Mouse (Mus musculus): ENCODE data around the gene Gm6657.

DNA sequence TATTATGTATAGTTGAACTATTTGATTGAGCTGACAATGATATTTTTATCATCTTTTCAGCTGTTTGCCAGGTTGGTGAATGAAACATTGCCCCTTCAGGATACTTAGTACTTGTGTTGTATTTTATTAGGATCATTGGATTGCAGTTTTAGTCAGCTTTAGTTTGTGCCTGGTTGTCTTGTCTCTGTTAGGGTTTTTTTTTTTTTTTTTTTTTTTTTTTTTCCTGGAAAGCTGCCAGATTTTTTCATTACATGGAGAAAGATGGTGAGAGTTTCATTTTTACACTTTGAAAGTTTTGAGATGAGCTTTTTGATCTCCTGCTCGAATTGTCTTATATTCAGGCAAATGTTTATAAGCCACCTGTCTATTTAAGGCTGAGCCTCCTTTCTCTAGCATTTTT is 54.3 kb downstream of the Gm6657 start:
- no peak for TF ChIP-seq CTCF (IDR thresholded peaks at IDR 0.05; ENCODE audit: low read depth)
- no peak for TF ChIP-seq EP300 (IDR thresholded peaks at IDR 0.05; ENCODE audit: low read depth)
